Mouse (Mus musculus) cortical plate, adult 2 months (tissue): ENCODE data around the gene Dusp19.

Experiments
- CTCF ChIP-seq: fragments of 200-500 bp; IDR thresholded peaks from 2 replicates; pipeline ENCODE4 v1.5.1; 2011; ENCODE audit warnings: mild to moderate bottlenecking, control low read depth, low read length; ENCODE audit not compliant: insufficient read depth; ENCODE audit errors: extremely low read depth
- POLR2A ChIP-seq: fragments of 200-500 bp; IDR thresholded peaks from 2 replicates; pipeline ENCODE4 v1.6.1; 2011; ENCODE audit warnings: mild to moderate bottlenecking, low read length, control low read depth; ENCODE audit not compliant: insufficient read depth; ENCODE audit errors: extremely low read depth

GRCm38 (mm10) chr2:80577286-80577685 lies 39.6 kb upstream of the Dusp19 start:
- TF ChIP-seq POLR2A (no peak), CTCF (no peak)
